Mouse (Mus musculus) layer of hippocampus, adult 2 months (tissue): ENCODE measurements around the gene Gsg1l2. TPM values are rescaled to one million over a fixed set of nuclear protein-coding genes. Genes with fewer than 3 reads are reported as not detected.
A peak's percentile ranks its signal among the peaks of the same experiment; 100 is the strongest.

Experiments used
- DNase-seq, 2 experiments: peaks; one replicate each; pipeline ENCODE4 v3.0.0; 2022; ENCODE audit warnings: low spot score in 2 of 2
- H3K27ac ChIP-seq: fragments of 200-600 bp; 2 replicates; pipeline ENCODE4 v1.8.1; 2022
- H3K4me3 ChIP-seq: fragments of 200-600 bp; 2 replicates; pipeline ENCODE4 v1.8.1; 2022; ENCODE audit warnings: mild to moderate bottlenecking
- CTCF ChIP-seq: fragments of 200-600 bp; conservative IDR thresholded peaks from 2 replicates; pipeline ENCODE4 v1.8.1; 2022; ENCODE audit warnings: antibody characterized with exemption, mild to moderate bottlenecking, moderate library complexity
- long read RNA-seq, 2 experiments: library from polyadenylated mRNA; stranded (forward); transcript quantifications; one replicate each; pipeline ENCODE4 v2.0.0; 2021; ENCODE audit warnings: borderline mapping rate in 2 of 2
- total RNA-seq, 2 experiments: library from RNA; stranded (reverse); gene quantifications; 2 replicates each; pipeline ENCODE4 v1.2.3; 2021

The Gsg1l2 gene
- not detected for total RNA-seq
- long read RNA-seq, experiment 1 = 0 reads
- long read RNA-seq, experiment 2 = 0 reads

- no peak for DNase-seq
- Histone ChIP-seq H3K27ac (no peak within 1 kb of the TSS), H3K4me3 (no peak within 1 kb of the TSS)
- no peak for TF ChIP-seq CTCF
Measured at GRCm38 (mm10) chr11:67774379-67774778, at the start of gene Gsg1l2. Gene Gsg1l2, plus strand, starts transcription at chr11:67774608.

GRCm38 (mm10) chr11:67727095-67727494 is 47.3 kb upstream of the Gsg1l2 start:
- Histone ChIP-seq H3K27ac (no peak overlapping the region), H3K4me3 (no peak overlapping the region)
- no peak for TF ChIP-seq CTCF
- DNase-seq = no peak

- H3K27ac ChIP-seq = no peak overlapping the region
- no peak for DNase-seq
- TF ChIP-seq CTCF = no peak
- no peak overlapping the region for H3K4me3 ChIP-seq
Measured at GRCm38 (mm10) chr11:67728726-67729125, 45.7 kb upstream of the Gsg1l2 start.

GRCm38 (mm10) chr11:67731056-67731455 is 43.4 kb upstream of the Gsg1l2 start:
- no peak for DNase-seq
- Histone ChIP-seq H3K4me3 (no peak overlapping the region), H3K27ac (no peak overlapping the region)
- TF ChIP-seq CTCF = no peak

GRCm38 (mm10) chr11:67733726-67734125 is 40.7 kb upstream of the Gsg1l2 start:
- no peak for TF ChIP-seq CTCF
- no peak for DNase-seq
- no peak overlapping the region for H3K4me3 ChIP-seq
- H3K27ac ChIP-seq = no peak overlapping the region

GRCm38 (mm10) chr11:67734597-67734996 is 39.8 kb upstream of the Gsg1l2 start:
- peak in 1 of 2 experiments; percentile 13 for DNase-seq
- TF ChIP-seq CTCF = no peak
- H3K4me3 ChIP-seq = no peak overlapping the region
- H3K27ac ChIP-seq = no peak overlapping the region

- H3K4me3 ChIP-seq = no peak overlapping the region
- no peak for DNase-seq
- no peak for TF ChIP-seq CTCF
- no peak overlapping the region for H3K27ac ChIP-seq
Measured at GRCm38 (mm10) chr11:67738345-67738744, 36.1 kb upstream of the Gsg1l2 start.

- no peak for TF ChIP-seq CTCF
- no peak overlapping the region for H3K27ac ChIP-seq
- no peak overlapping the region for H3K4me3 ChIP-seq
- no peak for DNase-seq
Measured at GRCm38 (mm10) chr11:67738846-67739490, 35.4 kb upstream of the Gsg1l2 start.

- TF ChIP-seq CTCF = peak; percentile 58
- DNase-seq = no peak
- no peak overlapping the region for H3K4me3 ChIP-seq
- H3K27ac ChIP-seq = no peak overlapping the region
Measured at GRCm38 (mm10) chr11:67741569-67741968, 32.8 kb upstream of the Gsg1l2 start.

GRCm38 (mm10) chr11:67756287-67756686 is 18.1 kb upstream of the Gsg1l2 start:
- no peak overlapping the region for H3K4me3 ChIP-seq
- H3K27ac ChIP-seq = no peak overlapping the region
- no peak for DNase-seq
- no peak for TF ChIP-seq CTCF

- no peak overlapping the region for H3K27ac ChIP-seq
- H3K4me3 ChIP-seq = no peak overlapping the region
- peak; percentile 61 for TF ChIP-seq CTCF
- no peak for DNase-seq
Measured at GRCm38 (mm10) chr11:67757373-67758167, 16.8 kb upstream of the Gsg1l2 start.

- TF ChIP-seq CTCF = no peak
- DNase-seq = no peak
- H3K4me3 ChIP-seq = no peak within 1 kb of the TSS
- no peak within 1 kb of the TSS for H3K27ac ChIP-seq
Measured at GRCm38 (mm10) chr11:67771053-67771452, 3.4 kb upstream of the Gsg1l2 start, which contains the start of gene Glp2r. Gene Glp2r, minus strand, starts transcription at chr11:67771153.

- no peak for DNase-seq
- Histone ChIP-seq H3K27ac (no peak overlapping the region), H3K4me3 (no peak overlapping the region)
- TF ChIP-seq CTCF = no peak
Measured at GRCm38 (mm10) chr11:67771691-67772090, 2.7 kb upstream of the Gsg1l2 start.

GRCm38 (mm10) chr11:67772577-67772976 is 1.8 kb upstream of the Gsg1l2 start:
- H3K4me3 ChIP-seq = no peak overlapping the region
- DNase-seq = peak; percentile 61 to 69
- no peak overlapping the region for H3K27ac ChIP-seq
- peak; percentile 59 for TF ChIP-seq CTCF
